Mouse (Mus musculus) MEL (cell line): ENCODE measurements at regions not wholly inside any gene's neighbourhood (a gene's known extent, or its start where the extent isn't known, plus 50 kb on each side); places are given as distances from the start of the nearest gene placed in this dataset.

Experiments used
- DNase-seq: peaks from one replicate; pipeline ENCODE4 v3.0.0; 2011; ENCODE audit warnings: low read depth, low spot score
- H3K27ac ChIP-seq: 2 replicates; pipeline ENCODE4 v1.5.1; 2012; ENCODE audit warnings: low read depth, mild to moderate bottlenecking, control low read depth, low read length, moderate library complexity; ENCODE audit not compliant: control insufficient read depth
- H3K27me3 ChIP-seq, 2 experiments: fragments of 150-350 bp in 1 of 2; sonication (generic) in 1 of 2; 2 replicates each; pipeline ENCODE4 v1.6.1; 2012; ENCODE audit warnings: low read length in 2 of 2, mild to moderate bottlenecking in 2 of 2, improper control_type of control experiment in 1 of 2, moderate library complexity in 1 of 2; ENCODE audit not compliant: insufficient read depth in 2 of 2, control insufficient read depth in 1 of 2
- H3K36me3 ChIP-seq, 2 experiments: 2 replicates each; pipeline ENCODE4 v1.6.1; 2012 to 2014; ENCODE audit warnings: low read length in 2 of 2, improper control_type of control experiment in 1 of 2, inconsistent platforms in 1 of 2, mild to moderate bottlenecking in 1 of 2; ENCODE audit not compliant: insufficient read depth in 2 of 2, control insufficient read depth in 1 of 2
- H3K4me1 ChIP-seq, 2 experiments: fragments of 150-350 bp in 1 of 2; sonication (generic) in 1 of 2; 2 replicates each; pipeline ENCODE4 v1.6.1; 2012; ENCODE audit warnings: low read length in 2 of 2, improper control_type of control experiment in 1 of 2, mild to moderate bottlenecking in 1 of 2; ENCODE audit not compliant: insufficient read depth in 2 of 2, control insufficient read depth in 1 of 2
- H3K4me3 ChIP-seq, 2 experiments: fragments of 150-350 bp in 1 of 2; sonication (generic) in 1 of 2; 2 replicates each; pipeline ENCODE4 v1.5.1; 2012; ENCODE audit warnings: low read depth in 2 of 2, low read length in 2 of 2, mild to moderate bottlenecking in 2 of 2, moderate library complexity in 2 of 2, control low read depth in 1 of 2, improper control_type of control experiment in 1 of 2; ENCODE audit not compliant: control insufficient read depth in 1 of 2, insufficient read depth in 1 of 2
- H3K79me2 ChIP-seq: 2 replicates; pipeline ENCODE4 v1.6.1; 2012; ENCODE audit warnings: mild to moderate bottlenecking, low read length, moderate library complexity; ENCODE audit not compliant: control insufficient read depth, poor library complexity, insufficient read depth
- H3K9ac ChIP-seq: 2 replicates; pipeline ENCODE4 v1.6.1; 2012; ENCODE audit warnings: low read depth, mild to moderate bottlenecking, control low read depth, low read length, moderate library complexity; ENCODE audit not compliant: control insufficient read depth, poor library complexity, severe bottlenecking
- H3K9me3 ChIP-seq: fragments of 150-350 bp; sonication (generic); replicated peaks from 2 replicates; pipeline ENCODE4 v1.6.1; 2012; ENCODE audit warnings: mild to moderate bottlenecking, low read length, improper control_type of control experiment, moderate library complexity; ENCODE audit not compliant: insufficient read depth
- CHD1 ChIP-seq: IDR thresholded peaks from 2 replicates; pipeline ENCODE4 v1.6.1; 2012; ENCODE audit warnings: low read depth, mild to moderate bottlenecking, inconsistent platforms, low read length, improper control_type of control experiment
- E2F4 ChIP-seq: IDR thresholded peaks from 2 replicates; pipeline ENCODE4 v1.6.1; 2011; ENCODE audit warnings: low read depth, low read length, improper control_type of control experiment, borderline replicate concordance
- ELF1 ChIP-seq: IDR thresholded peaks from 2 replicates; pipeline ENCODE4 v1.6.1; 2014; ENCODE audit warnings: low read depth, mild to moderate bottlenecking, inconsistent platforms, low read length, improper control_type of control experiment, moderate library complexity
- EP300 ChIP-seq, 2 experiments: IDR thresholded peaks; 2 replicates each; pipeline ENCODE4 v1.6.1; 2011; ENCODE audit warnings: improper control_type of control experiment in 2 of 2, low read length in 2 of 2, low read depth in 1 of 2, mild to moderate bottlenecking in 1 of 2
- GABPA ChIP-seq: IDR thresholded peaks from 2 replicates; pipeline ENCODE4 v1.6.1; 2012; ENCODE audit warnings: low read depth, mild to moderate bottlenecking, inconsistent platforms, low read length, improper control_type of control experiment, moderate library complexity
- HCFC1 ChIP-seq: IDR thresholded peaks from 2 replicates; pipeline ENCODE4 v1.6.1; 2012; ENCODE audit warnings: low read depth, mild to moderate bottlenecking, inconsistent platforms, low read length, improper control_type of control experiment, moderate library complexity
- KAT2A ChIP-seq: conservative IDR thresholded peaks from 2 replicates; pipeline ENCODE4 v1.6.1; 2012; ENCODE audit warnings: low read depth, low read length, improper control_type of control experiment, inconsistent platforms
- MAFK ChIP-seq: IDR thresholded peaks from 2 replicates; pipeline ENCODE4 v1.6.1; 2011; ENCODE audit warnings: low read depth, mild to moderate bottlenecking, low read length, improper control_type of control experiment, borderline replicate concordance
- MAX ChIP-seq: IDR thresholded peaks from 2 replicates; pipeline ENCODE4 v1.6.1; 2011; ENCODE audit warnings: low read length, improper control_type of control experiment
- MEF2A ChIP-seq: IDR thresholded peaks from 2 replicates; pipeline ENCODE4 v1.6.1; 2014; ENCODE audit warnings: low read depth, mild to moderate bottlenecking, inconsistent platforms, low read length, improper control_type of control experiment; ENCODE audit not compliant: poor library complexity, insufficient replicate concordance, severe bottlenecking; ENCODE audit errors: extremely low read depth
- MXI1 ChIP-seq: IDR thresholded peaks from 2 replicates; pipeline ENCODE4 v1.6.1; 2011; ENCODE audit warnings: mild to moderate bottlenecking, low read depth, low read length, improper control_type of control experiment
- NRF1 ChIP-seq: IDR thresholded peaks from 2 replicates; pipeline ENCODE4 v1.6.1; 2014; ENCODE audit warnings: low read depth, mild to moderate bottlenecking, inconsistent platforms, low read length, improper control_type of control experiment, moderate library complexity; ENCODE audit not compliant: poor library complexity, insufficient read depth, severe bottlenecking
- RAD21 ChIP-seq: IDR thresholded peaks from 2 replicates; pipeline ENCODE4 v1.6.1; 2011; ENCODE audit warnings: mild to moderate bottlenecking, low read depth, low read length, improper control_type of control experiment
- RCOR1 ChIP-seq: IDR thresholded peaks from 2 replicates; pipeline ENCODE4 v1.6.1; 2012; ENCODE audit warnings: low read depth, mild to moderate bottlenecking, inconsistent platforms, low read length, improper control_type of control experiment
- SMC3 ChIP-seq: IDR thresholded peaks from 2 replicates; pipeline ENCODE4 v1.6.1; 2011; ENCODE audit warnings: low read depth, low read length, improper control_type of control experiment
- TCF12 ChIP-seq: IDR thresholded peaks from 2 replicates; pipeline ENCODE4 v1.6.1; 2014; ENCODE audit warnings: low read depth, mild to moderate bottlenecking, inconsistent platforms, low read length, improper control_type of control experiment, moderate library complexity
- USF1 ChIP-seq: IDR thresholded peaks from 2 replicates; pipeline ENCODE4 v1.6.1; 2014; ENCODE audit warnings: low read depth, mild to moderate bottlenecking, inconsistent platforms, low read length, improper control_type of control experiment, moderate library complexity
- USF2 ChIP-seq, 2 experiments: IDR thresholded peaks; 2 replicates each; pipeline ENCODE4 v1.6.1; 2011 to 2012; ENCODE audit warnings: improper control_type of control experiment in 2 of 2, low read length in 2 of 2, borderline replicate concordance in 1 of 2, inconsistent platforms in 1 of 2, low read depth in 1 of 2, mild to moderate bottlenecking in 1 of 2; ENCODE audit not compliant: insufficient read depth in 1 of 2
- ZC3H11A ChIP-seq: IDR thresholded peaks from 2 replicates; pipeline ENCODE4 v1.6.1; 2012; ENCODE audit warnings: low read depth, mild to moderate bottlenecking, inconsistent platforms, low read length, improper control_type of control experiment
- ZMIZ1 ChIP-seq: IDR thresholded peaks from 2 replicates; pipeline ENCODE4 v1.6.1; 2012; ENCODE audit warnings: low read depth, mild to moderate bottlenecking, inconsistent platforms, low read length, improper control_type of control experiment, moderate library complexity

- no peaks in the 10 kb centered on the region for H3K36me3 ChIP-seq
- no peak overlapping the region for H3K9ac ChIP-seq
- DNase-seq, result no peak
- no peaks in the 10 kb centered on the region for H3K27me3 ChIP-seq
- H3K9me3 ChIP-seq, result no peaks in the 10 kb centered on the region
- H3K79me2 ChIP-seq, result no peaks in the 10 kb centered on the region
- H3K4me1 ChIP-seq, result no peaks in the 10 kb centered on the region
- no peak for TF ChIP-seq EP300 (IDR thresholded peaks at IDR 0.05; ENCODE audit: low read depth in 1 of 2, low read length in 2 of 2)
- TF ChIP-seq MEF2A, result no peak
- TF ChIP-seq E2F4, result no peak
- TF ChIP-seq HCFC1, result no peak
- H3K27ac ChIP-seq, result no peak overlapping the region
- H3K4me3 ChIP-seq, result no peak overlapping the region
Measured at GRCm38 (mm10) chr12:95959786-95960504, 267.9 kb downstream of the Flrt2 start.

- no peak for DNase-seq
- no peak overlapping the region for H3K27ac ChIP-seq
- no peak overlapping the region for H3K4me3 ChIP-seq
- no peaks in the 10 kb centered on the region for H3K4me1 ChIP-seq
- no peaks in the 10 kb centered on the region for H3K79me2 ChIP-seq
- H3K27me3 ChIP-seq, result no peaks in the 10 kb centered on the region
- no peak for TF ChIP-seq USF1
- TF ChIP-seq RCOR1, result no peak
- TF ChIP-seq ZMIZ1, result no peak
- H3K9me3 ChIP-seq, result no peaks in the 10 kb centered on the region
- no peak overlapping the region for H3K9ac ChIP-seq
- no peaks in the 10 kb centered on the region for H3K36me3 ChIP-seq
Measured at GRCm38 (mm10) chr12:95960505-95960871, 268.5 kb downstream of the Flrt2 start.

GRCm38 (mm10) chr12:95962817-95963216 lies 270.8 kb downstream of the Flrt2 start:
- Histone ChIP-seq H3K36me3 (no peaks in the 10 kb centered on the region), H3K79me2 (no peaks in the 10 kb centered on the region), H3K27me3 (no peaks in the 10 kb centered on the region), H3K27ac (no peak overlapping the region), H3K4me1 (no peaks in the 10 kb centered on the region), H3K9ac (no peak overlapping the region), H3K4me3 (no peak overlapping the region), H3K9me3 (no peaks in the 10 kb centered on the region)
- TF ChIP-seq GABPA, result no peak
- no peak for TF ChIP-seq ZMIZ1
- no peak for TF ChIP-seq MAX
- TF ChIP-seq CHD1, result no peak
- no peak for TF ChIP-seq RAD21
- no peak for TF ChIP-seq TCF12
- TF ChIP-seq USF2 (IDR thresholded peaks at IDR 0.05; ENCODE audit: borderline replicate concordance in 1 of 2, insufficient read depth in 1 of 2, low read depth in 1 of 2, low read length in 2 of 2), result no peak
- no peak for TF ChIP-seq RCOR1
- TF ChIP-seq SMC3, result no peak
- no peak for TF ChIP-seq ELF1
- no peak for TF ChIP-seq USF1
- no peak for TF ChIP-seq NRF1
- TF ChIP-seq KAT2A, result no peak
- no peak for TF ChIP-seq ZC3H11A
- no peak for TF ChIP-seq MAFK
- TF ChIP-seq MXI1, result no peak
- no peak for DNase-seq
